Mouse (Mus musculus) kidney, embryonic 16.5 days (tissue): ENCODE data around the gene Cct4. TPM values are rescaled to one million over a fixed set of nuclear protein-coding genes. Genes with fewer than 3 reads are reported as not detected.
A peak's percentile ranks its signal among the peaks of the same experiment; 100 is the strongest.

Source experiments
- ATAC-seq: fragments of 200-750 bp; cut with Nextera tagmentation; 2 replicates; pipeline ENCODE4 v1.8.0; 2017; ENCODE audit warnings: moderate TSS enrichment; ENCODE audit not compliant: low FRiP score, low TSS enrichment
- H3K27ac ChIP-seq: fragments of 300-500 bp; sonication (generic); 2 replicates; pipeline ENCODE4 v1.5.1; 2014; ENCODE audit warnings: low read length
- H3K27me3 ChIP-seq: fragments of 300-500 bp; sonication (generic); 2 replicates; pipeline ENCODE4 v1.6.1; 2014; ENCODE audit warnings: low read length, control low read depth, mixed read lengths; ENCODE audit not compliant: insufficient read depth
- H3K36me3 ChIP-seq: fragments of 300-500 bp; sonication (generic); 2 replicates; pipeline ENCODE4 v1.6.1; 2014; ENCODE audit warnings: low read length, control low read depth, mixed read lengths; ENCODE audit not compliant: insufficient read depth
- H3K4me1 ChIP-seq: fragments of 300-500 bp; sonication (generic); 2 replicates; pipeline ENCODE4 v1.6.1; 2014; ENCODE audit warnings: low read length, control low read depth, mixed read lengths; ENCODE audit not compliant: insufficient read depth
- H3K4me2 ChIP-seq: fragments of 300-500 bp; sonication (generic); replicated peaks from 2 replicates; pipeline ENCODE4 v1.6.1; 2014; ENCODE audit warnings: low read depth, low read length
- H3K4me3 ChIP-seq: fragments of 300-500 bp; sonication (generic); 2 replicates; pipeline ENCODE4 v1.5.1; 2014; ENCODE audit warnings: mild to moderate bottlenecking, low read length
- H3K9ac ChIP-seq: fragments of 300-500 bp; sonication (generic); replicated peaks from 2 replicates; pipeline ENCODE4 v1.6.1; 2014; ENCODE audit warnings: low read length
- H3K9me3 ChIP-seq: fragments of 300-500 bp; sonication (generic); 2 replicates; pipeline ENCODE4 v1.6.1; 2016; ENCODE audit warnings: low read length, control low read depth
- WGBS: fragments of 180-500 bp; shearing (Covaris S2); extraction: QIAGEN DNeasy Blood & Tissue Kit; methylation state at CpG from one replicate; pipeline ENCODE4 v1.1.7; 2014; 5-methylcytosine and 5-hydroxymethylcytosine counted together
- polyA plus RNA-seq: library from polyadenylated mRNA; unstranded; fragments of >200 nt; fragmentation: Nextera tagmentation; extraction: Ambion mirVana; gene quantifications from 2 replicates; pipeline ENCODE4 v1.2.1, GENCODE M21; 2015

Gene Cct4
- polyA plus RNA-seq, 1 experiment from 2014 or later, result 303 TPM

GRCm38 (mm10) chr11:22969486-22969885 is 20.8 kb upstream of the Cct4 start:
- 58% methylated on average over 6 of the region's 6 CpGs for WGBS
- peaks cover 49% of the 10 kb centered on the region for H3K36me3 ChIP-seq
- H3K9me3 ChIP-seq, result peaks cover 57% of the 10 kb centered on the region
- no peak overlapping the region for H3K4me3 ChIP-seq
- ATAC-seq, result no peak
- 0 out of 2 replicates have a peak, but pooled peaks cover 5% of the 10 kb centered on the region for H3K4me1 ChIP-seq
- no peak overlapping the region for H3K27ac ChIP-seq
- H3K9ac ChIP-seq, result no peak overlapping the region
- H3K4me2 ChIP-seq, result no peak overlapping the region
- H3K27me3 ChIP-seq, result no peaks in the 10 kb centered on the region

- Histone ChIP-seq H3K27me3 (no peaks in the 10 kb centered on the region), H3K4me3 (no peak overlapping the region), H3K4me2 (no peak overlapping the region), H3K36me3 (peaks cover 49% of the 10 kb centered on the region), H3K9me3 (peaks cover 57% of the 10 kb centered on the region), H3K27ac (no peak overlapping the region), H3K9ac (no peak overlapping the region), H3K4me1 (peaks cover 7% of the 10 kb centered on the region)
- 96% methylated on average over 1 of the region's 1 CpGs for WGBS
- ATAC-seq, result no peak
Observed at GRCm38 (mm10) chr11:22970546-22970945, 19.8 kb upstream of the Cct4 start.

- peak within 1 kb of the TSS; percentile 73 for H3K9ac ChIP-seq
- peak; percentile 85 for ATAC-seq
- WGBS, result 49% methylated on average over 56 of the region's 56 CpGs
- peak within 1 kb of the TSS; percentile 65 for H3K4me3 ChIP-seq
- H3K27me3 ChIP-seq, result no peaks in the 10 kb centered on the region
- H3K9me3 ChIP-seq, result peaks cover 52% of the 10 kb centered on the region
- H3K4me1 ChIP-seq, result peaks cover 18% of the 10 kb centered on the region
- peaks cover 52% of the 10 kb centered on the region for H3K36me3 ChIP-seq
- peak within 1 kb of the TSS; percentile 83 for H3K27ac ChIP-seq
- peak within 1 kb of the TSS; percentile 73 for H3K4me2 ChIP-seq
Observed at GRCm38 (mm10) chr11:22971835-22972709, 18.2 kb upstream of the Cct4 start, which contains the start of gene Zrsr1. TSS of gene Zrsr1 (plus strand) at chr11:22972005.

GRCm38 (mm10) chr11:22972746-22973526 is 17.4 kb upstream of the Cct4 start:
- Histone ChIP-seq H3K36me3 (peaks cover 48% of the 10 kb centered on the region), H3K4me3 (peak overlapping the region; percentile 65), H3K27me3 (no peaks in the 10 kb centered on the region), H3K27ac (peak overlapping the region; percentile 83), H3K9me3 (peaks cover 43% of the 10 kb centered on the region), H3K4me2 (peak overlapping the region; percentile 73), H3K9ac (peak overlapping the region; percentile 73), H3K4me1 (peaks cover 18% of the 10 kb centered on the region)
- ATAC-seq, result peak; percentile 73
- 47% methylated on average over 44 of the region's 46 CpGs for WGBS

- H3K9ac ChIP-seq, result peak overlapping the region; percentile 65
Observed at GRCm38 (mm10) chr11:22973599-22973998, 16.7 kb upstream of the Cct4 start.

GRCm38 (mm10) chr11:22978215-22978614 is 12.1 kb upstream of the Cct4 start:
- Histone ChIP-seq H3K4me1 (peaks cover 31% of the 10 kb centered on the region), H3K4me2 (no peak overlapping the region), H3K9me3 (peaks cover 11% of the 10 kb centered on the region), H3K9ac (no peak overlapping the region), H3K27me3 (no peaks in the 10 kb centered on the region), H3K4me3 (no peak overlapping the region), H3K36me3 (peaks cover 28% of the 10 kb centered on the region), H3K27ac (no peak overlapping the region)
- no peak for ATAC-seq
- 88% methylated on average over 3 of the region's 3 CpGs for WGBS

More at GRCm38 (mm10) chr11:22973599-22973998, 16.7 kb upstream of the Cct4 start:
- 46% methylated on average over 14 of the region's 14 CpGs for WGBS
- peaks cover 18% of the 10 kb centered on the region for H3K4me1 ChIP-seq
- no peak for ATAC-seq
- no peaks in the 10 kb centered on the region for H3K27me3 ChIP-seq
- H3K36me3 ChIP-seq, result peaks cover 52% of the 10 kb centered on the region
- H3K4me2 ChIP-seq, result peak overlapping the region; percentile 55
- H3K4me3 ChIP-seq, result peak overlapping the region; percentile 65
- peak overlapping the region; percentile 78; the same call in 1 of the 2 replicates for H3K27ac ChIP-seq
- peaks cover 42% of the 10 kb centered on the region for H3K9me3 ChIP-seq

- no peak overlapping the region for H3K27ac ChIP-seq
- no peaks in the 10 kb centered on the region for H3K27me3 ChIP-seq
- peaks cover 23% of the 10 kb centered on the region for H3K36me3 ChIP-seq
- H3K4me1 ChIP-seq, result peaks cover 31% of the 10 kb centered on the region
- H3K4me2 ChIP-seq, result no peak overlapping the region
- no peak overlapping the region for H3K4me3 ChIP-seq
- peaks cover 6% of the 10 kb centered on the region for H3K9me3 ChIP-seq
- ATAC-seq, result no peak
- WGBS, result 37% methylated on average over 1 of the region's 1 CpGs
- H3K9ac ChIP-seq, result no peak overlapping the region
Observed at GRCm38 (mm10) chr11:22978711-22979110, 11.6 kb upstream of the Cct4 start.

- no peak for ATAC-seq
- Histone ChIP-seq H3K9ac (no peak overlapping the region), H3K36me3 (peaks cover 18% of the 10 kb centered on the region), H3K27me3 (no peaks in the 10 kb centered on the region), H3K9me3 (peaks cover 1% of the 10 kb centered on the region; the same call in 1 of the 2 replicates), H3K4me2 (no peak overlapping the region), H3K4me3 (no peak overlapping the region), H3K4me1 (peaks cover 28% of the 10 kb centered on the region), H3K27ac (no peak overlapping the region)
- 84% methylated on average over 1 of the region's 1 CpGs for WGBS
Observed at GRCm38 (mm10) chr11:22979221-22979620, 11.1 kb upstream of the Cct4 start.

- 0 out of 2 replicates have a peak, but pooled peaks have one; percentile 25 for ATAC-seq
- H3K27me3 ChIP-seq, result no peaks in the 10 kb centered on the region
- H3K4me3 ChIP-seq, result peak overlapping the region; percentile 61
- H3K36me3 ChIP-seq, result peaks cover 16% of the 10 kb centered on the region
- no peaks in the 10 kb centered on the region for H3K9me3 ChIP-seq
- H3K9ac ChIP-seq, result peak overlapping the region; percentile 89
- WGBS, result 40% methylated on average over 4 of the region's 4 CpGs
- peaks cover 19% of the 10 kb centered on the region for H3K4me1 ChIP-seq
- no peak overlapping the region for H3K27ac ChIP-seq
- peak overlapping the region; percentile 86 for H3K4me2 ChIP-seq
Observed at GRCm38 (mm10) chr11:22981041-22981440, 9.3 kb upstream of the Cct4 start.
